Mouse (Mus musculus): ENCODE measurements around the gene Cwc22. TPM values are rescaled to one million over a fixed set of nuclear protein-coding genes. Genes with fewer than 3 reads are reported as not detected.

Gene Cwc22
- polyA plus RNA-seq, 1 experiment from 2014 or later = 13.7 TPM

GRCm38 (mm10) chr2:77944281-77944680 lies 1.9 kb downstream of the Cwc22 start:
- WGBS = 87% methylated on average over 5 of the region's 5 CpGs
- no peak for ATAC-seq (replicated peaks; ENCODE audit: insufficient number of reproducible peaks, insufficient read depth, low FRiP score, low read depth)
- Histone ChIP-seq H3K9me3 (replicated peaks) (no peaks in the 10 kb centered on the region), H3K4me2 (no peak overlapping the region), H3K4me3 (no peak overlapping the region), H3K27ac (no peak overlapping the region), H3K27me3 (no peaks in the 10 kb centered on the region), H3K36me3 (peaks cover 3% of the 10 kb centered on the region; the same call in 1 of the 2 replicates), H3K9ac (no peak overlapping the region), H3K4me1 (replicated peaks) (peaks cover 12% of the 10 kb centered on the region)

DNA sequence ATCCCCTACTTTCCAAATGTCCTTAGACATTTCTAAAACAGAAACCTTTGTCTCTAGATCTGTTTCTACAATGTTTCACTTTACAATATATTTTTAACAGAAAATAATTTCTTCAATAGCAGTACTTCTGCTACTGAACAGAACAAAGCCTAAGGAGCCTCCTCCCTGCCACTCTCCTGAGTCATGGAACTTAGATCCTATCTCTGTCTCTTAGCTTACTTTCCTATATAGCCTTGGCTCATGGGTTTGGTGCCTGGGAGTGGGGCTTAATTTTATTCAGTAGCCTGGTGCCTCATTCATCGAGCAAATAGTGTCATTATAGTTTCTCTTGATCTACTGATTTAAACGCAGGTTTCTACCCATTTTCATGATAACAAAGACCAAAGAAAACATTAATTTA lies 4.2 kb downstream of the Cwc22 start:
- H3K4me2 ChIP-seq = no peak overlapping the region
- no peak for ATAC-seq (replicated peaks; ENCODE audit: insufficient number of reproducible peaks, insufficient read depth, low FRiP score, low read depth)
- no peak overlapping the region for H3K27ac ChIP-seq
- peaks cover 12% of the 10 kb centered on the region for H3K4me1 ChIP-seq (replicated peaks)
- no peaks in the 10 kb centered on the region for H3K9me3 ChIP-seq (replicated peaks)
- H3K4me3 ChIP-seq = no peak overlapping the region
- H3K27me3 ChIP-seq = no peaks in the 10 kb centered on the region
- peaks cover 3% of the 10 kb centered on the region; the same call in 1 of the 2 replicates for H3K36me3 ChIP-seq
- WGBS = 89% methylated on average over 2 of the region's 2 CpGs
- H3K9ac ChIP-seq = no peak overlapping the region

DNA sequence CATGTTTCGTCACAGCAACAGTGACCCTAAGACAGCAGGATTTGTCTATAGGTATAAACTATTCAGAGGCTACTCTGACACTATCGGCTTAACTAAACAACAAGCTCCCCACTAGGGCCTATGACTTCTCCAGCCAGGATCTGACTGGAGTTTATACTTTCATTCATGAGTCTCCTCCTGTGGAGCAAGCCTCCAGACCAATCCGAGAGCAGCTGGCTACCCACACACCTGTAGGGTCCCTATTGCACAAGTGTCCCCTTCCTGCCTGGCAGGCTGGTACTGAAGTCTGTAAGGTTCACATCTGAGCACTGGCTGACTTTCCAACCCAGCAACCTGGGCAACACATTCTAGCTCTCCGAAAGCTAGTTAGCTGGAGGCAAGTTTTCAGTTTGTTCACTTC lies 7.9 kb downstream of the Cwc22 start:
- Histone ChIP-seq H3K4me1 (replicated peaks) (no peaks in the 10 kb centered on the region), H3K9me3 (replicated peaks) (no peaks in the 10 kb centered on the region), H3K4me3 (no peak overlapping the region), H3K27ac (no peak overlapping the region), H3K9ac (no peak overlapping the region), H3K36me3 (peaks cover 28% of the 10 kb centered on the region), H3K4me2 (no peak overlapping the region), H3K27me3 (no peaks in the 10 kb centered on the region)
- WGBS = 89% methylated on average over 4 of the region's 4 CpGs
- ATAC-seq (replicated peaks; ENCODE audit: insufficient number of reproducible peaks, insufficient read depth, low FRiP score, low read depth) = no peak

DNA sequence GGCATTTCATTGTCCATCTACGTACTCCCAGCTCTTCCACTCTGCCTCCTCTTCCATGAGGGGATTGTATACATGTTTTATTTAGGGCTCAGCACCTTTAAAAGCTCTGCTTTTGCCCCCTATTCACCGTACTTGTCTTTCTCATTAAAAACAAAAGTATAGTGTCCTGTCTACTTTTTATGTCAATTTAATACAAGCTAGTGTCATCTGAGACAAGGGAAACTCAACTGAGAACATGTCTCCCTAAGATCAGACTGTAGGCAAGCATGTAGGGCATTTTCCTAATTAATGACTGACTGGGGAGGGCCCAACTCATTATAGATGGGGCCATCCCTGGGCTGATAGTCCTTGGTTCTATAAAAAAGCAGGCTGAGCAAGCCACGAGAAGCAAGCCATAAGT lies 8.4 kb downstream of the Cwc22 start:
- Histone ChIP-seq H3K4me1 (replicated peaks) (no peaks in the 10 kb centered on the region), H3K36me3 (peaks cover 29% of the 10 kb centered on the region), H3K27ac (no peak overlapping the region), H3K4me2 (no peak overlapping the region), H3K9ac (no peak overlapping the region), H3K9me3 (replicated peaks) (no peaks in the 10 kb centered on the region), H3K27me3 (no peaks in the 10 kb centered on the region), H3K4me3 (no peak overlapping the region)
- no peak for ATAC-seq (replicated peaks; ENCODE audit: insufficient number of reproducible peaks, insufficient read depth, low FRiP score, low read depth)
- 88% methylated on average over 3 of the region's 3 CpGs for WGBS

DNA sequence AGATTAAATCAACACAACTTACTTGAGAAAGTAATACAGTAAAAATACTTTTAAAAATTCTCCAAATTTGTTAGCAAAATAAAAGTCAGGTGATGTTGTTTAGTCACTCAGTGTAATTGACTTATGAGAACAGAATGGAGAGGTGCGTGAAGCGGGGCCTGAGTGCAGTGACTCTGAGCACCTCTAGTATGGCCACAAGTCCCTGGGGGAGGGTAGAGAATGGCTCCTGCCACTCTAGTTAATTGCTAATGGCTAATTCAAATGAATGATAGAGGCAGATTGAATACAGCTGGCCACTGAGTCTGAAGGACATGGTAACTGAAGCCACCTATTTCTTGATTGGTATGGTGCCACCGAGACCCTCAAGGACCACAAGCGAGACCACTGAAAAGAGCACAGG lies 12.0 kb downstream of the Cwc22 start:
- peaks cover 47% of the 10 kb centered on the region for H3K36me3 ChIP-seq
- H3K27ac ChIP-seq = no peak overlapping the region
- H3K4me2 ChIP-seq = no peak overlapping the region
- H3K9me3 ChIP-seq (replicated peaks) = no peaks in the 10 kb centered on the region
- no peak overlapping the region for H3K4me3 ChIP-seq
- no peak for ATAC-seq (replicated peaks; ENCODE audit: insufficient number of reproducible peaks, insufficient read depth, low FRiP score, low read depth)
- no peak overlapping the region for H3K9ac ChIP-seq
- no peaks in the 10 kb centered on the region for H3K27me3 ChIP-seq
- 93% methylated on average over 4 of the region's 4 CpGs for whole genome bisulfite sequencing
- H3K4me1 ChIP-seq (replicated peaks) = no peaks in the 10 kb centered on the region

- ATAC-seq (replicated peaks; ENCODE audit: insufficient number of reproducible peaks, insufficient read depth, low FRiP score, low read depth) = no peak
- no peaks in the 10 kb centered on the region for H3K4me1 ChIP-seq (replicated peaks)
- H3K9me3 ChIP-seq (replicated peaks) = no peaks in the 10 kb centered on the region
- no peak overlapping the region for H3K4me2 ChIP-seq
- no peak overlapping the region for H3K9ac ChIP-seq
- H3K4me3 ChIP-seq = no peak overlapping the region
- no peak overlapping the region for H3K27ac ChIP-seq
- 81% methylated on average over 2 of the region's 2 CpGs for WGBS
- peaks cover 52% of the 10 kb centered on the region for H3K36me3 ChIP-seq
- H3K27me3 ChIP-seq = no peaks in the 10 kb centered on the region
Measured at GRCm38 (mm10) chr2:77933630-77934029, 12.5 kb downstream of the Cwc22 start.

GRCm38 (mm10) chr2:77931958-77932357 lies 14.2 kb downstream of the Cwc22 start:
- 89% methylated on average over 1 of the region's 1 CpGs for WGBS
- Histone ChIP-seq H3K9ac (no peak overlapping the region), H3K27ac (no peak overlapping the region), H3K36me3 (peaks cover 68% of the 10 kb centered on the region), H3K27me3 (no peaks in the 10 kb centered on the region), H3K4me2 (no peak overlapping the region), H3K4me1 (replicated peaks) (no peaks in the 10 kb centered on the region), H3K9me3 (replicated peaks) (no peaks in the 10 kb centered on the region), H3K4me3 (no peak overlapping the region)
- no peak for ATAC-seq (replicated peaks; ENCODE audit: insufficient number of reproducible peaks, insufficient read depth, low FRiP score, low read depth)

DNA sequence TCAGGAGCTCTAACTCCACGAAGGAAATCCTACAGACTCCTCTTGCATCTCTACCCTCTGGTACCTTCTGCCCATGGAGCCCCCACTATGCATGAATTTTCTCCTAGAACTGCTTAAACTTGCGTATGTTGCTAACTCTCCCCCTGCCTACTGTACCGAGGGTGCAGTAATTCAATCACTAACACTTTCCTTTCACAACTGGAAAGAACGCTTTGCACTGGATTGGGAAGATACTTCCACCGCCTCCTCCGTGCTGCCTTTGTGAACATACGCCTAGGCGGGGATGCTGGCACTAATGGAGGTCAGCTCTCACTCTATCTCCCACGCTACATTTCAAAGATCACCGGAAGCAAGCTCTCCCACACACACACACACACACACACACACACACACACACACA lies 17.8 kb downstream of the Cwc22 start:
- no peak overlapping the region for H3K4me2 ChIP-seq
- H3K36me3 ChIP-seq = peaks cover 55% of the 10 kb centered on the region
- no peak overlapping the region for H3K27ac ChIP-seq
- 91% methylated on average over 10 of the region's 10 CpGs for WGBS
- no peak for ATAC-seq (replicated peaks; ENCODE audit: insufficient number of reproducible peaks, insufficient read depth, low FRiP score, low read depth)
- no peaks in the 10 kb centered on the region for H3K4me1 ChIP-seq (replicated peaks)
- H3K9me3 ChIP-seq (replicated peaks) = no peaks in the 10 kb centered on the region
- no peak overlapping the region for H3K4me3 ChIP-seq
- H3K9ac ChIP-seq = no peak overlapping the region
- no peaks in the 10 kb centered on the region for H3K27me3 ChIP-seq

- no peaks in the 10 kb centered on the region for H3K27me3 ChIP-seq
- no peaks in the 10 kb centered on the region for H3K4me1 ChIP-seq (replicated peaks)
- no peaks in the 10 kb centered on the region for H3K9me3 ChIP-seq (replicated peaks)
- no peak overlapping the region for H3K4me2 ChIP-seq
- no peak for ATAC-seq (replicated peaks; ENCODE audit: insufficient number of reproducible peaks, insufficient read depth, low FRiP score, low read depth)
- H3K27ac ChIP-seq = no peak overlapping the region
- WGBS = 86% methylated on average over 7 of the region's 7 CpGs
- H3K9ac ChIP-seq = no peak overlapping the region
- no peak overlapping the region for H3K4me3 ChIP-seq
- H3K36me3 ChIP-seq = peaks cover 58% of the 10 kb centered on the region
Measured at GRCm38 (mm10) chr2:77926468-77926867, 19.7 kb downstream of the Cwc22 start.

DNA sequence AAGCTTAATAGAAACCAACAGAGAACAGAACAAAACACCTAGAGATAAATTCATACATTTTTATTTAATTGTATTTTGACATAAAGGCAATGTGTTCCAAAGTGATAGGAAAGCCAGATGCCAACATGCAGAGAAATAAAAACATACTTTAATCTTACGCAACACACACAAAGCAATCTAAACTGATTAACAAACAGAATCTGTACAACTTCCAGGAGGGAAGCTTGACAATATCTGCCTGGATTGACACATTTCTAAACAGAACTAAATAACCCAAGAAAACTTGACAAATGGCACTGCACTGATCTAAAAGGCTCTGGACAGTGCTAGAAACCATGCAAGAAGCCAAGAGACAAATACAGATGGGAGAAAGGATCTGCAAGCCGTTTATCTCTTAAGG lies 20.2 kb downstream of the Cwc22 start:
- Histone ChIP-seq H3K9ac (no peak overlapping the region), H3K4me3 (no peak overlapping the region), H3K4me1 (replicated peaks) (no peaks in the 10 kb centered on the region), H3K9me3 (replicated peaks) (no peaks in the 10 kb centered on the region), H3K36me3 (peaks cover 58% of the 10 kb centered on the region), H3K27ac (no peak overlapping the region), H3K4me2 (no peak overlapping the region), H3K27me3 (no peaks in the 10 kb centered on the region)
- no peak for ATAC-seq (replicated peaks; ENCODE audit: insufficient number of reproducible peaks, insufficient read depth, low FRiP score, low read depth)
- 88% methylated on average over 2 of the region's 2 CpGs for WGBS

GRCm38 (mm10) chr2:77925187-77925924 lies 20.8 kb downstream of the Cwc22 start:
- Histone ChIP-seq H3K4me2 (no peak overlapping the region), H3K4me1 (replicated peaks) (no peaks in the 10 kb centered on the region), H3K36me3 (peaks cover 64% of the 10 kb centered on the region), H3K27me3 (no peaks in the 10 kb centered on the region), H3K4me3 (no peak overlapping the region), H3K27ac (no peak overlapping the region), H3K9ac (no peak overlapping the region), H3K9me3 (replicated peaks) (no peaks in the 10 kb centered on the region)
- ATAC-seq (replicated peaks; ENCODE audit: insufficient number of reproducible peaks, insufficient read depth, low FRiP score, low read depth) = no peak
- WGBS = 77% methylated on average over 7 of the region's 7 CpGs

GRCm38 (mm10) chr2:77924003-77924402 lies 22.2 kb downstream of the Cwc22 start:
- Histone ChIP-seq H3K4me3 (no peak overlapping the region), H3K36me3 (peaks cover 59% of the 10 kb centered on the region), H3K4me2 (no peak overlapping the region), H3K27ac (no peak overlapping the region), H3K9me3 (replicated peaks) (no peaks in the 10 kb centered on the region), H3K9ac (no peak overlapping the region), H3K4me1 (replicated peaks) (no peaks in the 10 kb centered on the region), H3K27me3 (no peaks in the 10 kb centered on the region)
- WGBS = 92% methylated on average over 3 of the region's 3 CpGs
- ATAC-seq (replicated peaks; ENCODE audit: insufficient number of reproducible peaks, insufficient read depth, low FRiP score, low read depth) = no peak

Data from heart, embryonic 15.5 days (tissue).